Mouse (Mus musculus): Measurements from ENCODE around the gene Gm5169. TPM values are rescaled to one million over a fixed set of nuclear protein-coding genes. Genes with fewer than 3 reads are reported as not detected.
"Not testable (repeated sequence)": the region's sequence is repeated elsewhere in the genome, so short reads cannot be mapped to it uniquely, and the experiment has no call there.

Gene Gm5169
- polyA plus RNA-seq (2014; fragmentation: Nextera tagmentation; extraction: Ambion mirVana), result not detected in 2 replicates

GRCm38 (mm10) chrX:25301355-25301754 is at the start of gene Gm5169:
TSS of gene Gm5169 (minus strand) at chrX:25301455.
- H3K4me2 ChIP-seq (ENCODE audit: low read depth, low read length); H3K9me3 ChIP-seq (ENCODE audit: control insufficient read depth, low read length); H3K36me3 ChIP-seq (ENCODE audit: control insufficient read depth, insufficient read depth, low read length); H3K9ac ChIP-seq (replicated peaks; ENCODE audit: low read depth, low read length); H3K27me3 ChIP-seq (ENCODE audit: control insufficient read depth, insufficient read depth, low read length); ATAC-seq (ENCODE audit: low read depth); H3K4me3 ChIP-seq (ENCODE audit: low read depth, low read length); H3K27ac ChIP-seq (ENCODE audit: low read depth, low read length); H3K4me1 ChIP-seq (ENCODE audit: control insufficient read depth, insufficient read depth, low read length): not testable (repeated sequence)
- 86% methylated on average over 1 of the region's 6 CpGs for WGBS

GRCm38 (mm10) chrX:25347424-25347823 is 46.2 kb upstream of the Gm5169 start:
- H3K4me3 ChIP-seq (ENCODE audit: low read depth, low read length); H3K4me1 ChIP-seq (ENCODE audit: control insufficient read depth, insufficient read depth, low read length); H3K36me3 ChIP-seq (ENCODE audit: control insufficient read depth, insufficient read depth, low read length); H3K9me3 ChIP-seq (ENCODE audit: control insufficient read depth, low read length); H3K9ac ChIP-seq (replicated peaks; ENCODE audit: low read depth, low read length); H3K4me2 ChIP-seq (ENCODE audit: low read depth, low read length); H3K27me3 ChIP-seq (ENCODE audit: control insufficient read depth, insufficient read depth, low read length); H3K27ac ChIP-seq (ENCODE audit: low read depth, low read length); ATAC-seq (ENCODE audit: low read depth): not testable (repeated sequence)
- 95% methylated on average over 14 of the region's 15 CpGs for WGBS

Data from neural tube, embryonic 14.5 days (tissue).